Mouse (Mus musculus) embryo, embryonic 9.5 days (tissue): ENCODE measurements around the gene Sbno1.
A peak's percentile ranks its signal among the peaks of the same experiment; 100 is the strongest.

Experiments
- DNase-seq: peaks from one replicate; pipeline ENCODE4 v3.0.0-alpha.2; 2017; ENCODE audit errors: extremely low spot score

Sbno1 gene

DNA sequence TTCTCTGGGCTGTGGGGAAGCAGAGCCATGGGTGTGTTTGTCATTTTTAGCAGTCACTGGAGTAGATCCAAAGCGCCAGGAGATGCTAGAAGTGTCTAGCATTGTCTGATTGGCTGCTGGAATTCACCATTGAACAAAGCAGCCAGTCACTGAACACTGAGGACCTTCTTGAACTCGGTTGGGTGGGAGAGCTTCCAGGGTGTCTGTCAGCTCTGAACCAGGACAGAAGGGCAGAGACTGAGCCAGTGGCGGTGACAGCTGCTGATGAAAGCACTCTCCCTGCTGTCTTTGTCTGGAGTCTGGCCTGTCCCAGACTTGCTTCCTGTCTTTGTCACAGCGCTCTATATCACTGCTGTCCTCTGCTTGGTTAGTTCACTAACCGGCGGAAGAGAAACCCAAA is 91.4 kb downstream of the Sbno1 start:
- DNase-seq = no peak

DNA sequence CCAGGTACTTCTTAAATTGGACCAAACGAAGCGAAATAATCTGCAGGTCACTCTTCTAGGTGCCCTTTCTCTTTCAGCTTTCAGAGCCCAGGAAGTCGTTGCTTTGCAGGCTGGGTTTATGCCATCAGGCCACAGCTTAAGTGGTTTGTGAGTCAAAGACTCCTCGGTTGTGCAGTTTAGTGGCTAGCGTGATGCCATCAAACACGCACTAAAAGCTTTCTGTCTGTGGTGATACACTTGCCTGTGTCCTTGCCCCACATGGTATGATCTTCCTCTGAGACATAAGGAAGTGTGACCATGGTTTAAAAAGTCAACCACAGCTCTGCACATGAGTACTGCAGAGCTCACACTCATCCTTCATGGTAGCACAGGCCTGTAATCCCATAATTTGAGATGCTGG is 95.7 kb downstream of the Sbno1 start:
- DNase-seq = no peak

DNA sequence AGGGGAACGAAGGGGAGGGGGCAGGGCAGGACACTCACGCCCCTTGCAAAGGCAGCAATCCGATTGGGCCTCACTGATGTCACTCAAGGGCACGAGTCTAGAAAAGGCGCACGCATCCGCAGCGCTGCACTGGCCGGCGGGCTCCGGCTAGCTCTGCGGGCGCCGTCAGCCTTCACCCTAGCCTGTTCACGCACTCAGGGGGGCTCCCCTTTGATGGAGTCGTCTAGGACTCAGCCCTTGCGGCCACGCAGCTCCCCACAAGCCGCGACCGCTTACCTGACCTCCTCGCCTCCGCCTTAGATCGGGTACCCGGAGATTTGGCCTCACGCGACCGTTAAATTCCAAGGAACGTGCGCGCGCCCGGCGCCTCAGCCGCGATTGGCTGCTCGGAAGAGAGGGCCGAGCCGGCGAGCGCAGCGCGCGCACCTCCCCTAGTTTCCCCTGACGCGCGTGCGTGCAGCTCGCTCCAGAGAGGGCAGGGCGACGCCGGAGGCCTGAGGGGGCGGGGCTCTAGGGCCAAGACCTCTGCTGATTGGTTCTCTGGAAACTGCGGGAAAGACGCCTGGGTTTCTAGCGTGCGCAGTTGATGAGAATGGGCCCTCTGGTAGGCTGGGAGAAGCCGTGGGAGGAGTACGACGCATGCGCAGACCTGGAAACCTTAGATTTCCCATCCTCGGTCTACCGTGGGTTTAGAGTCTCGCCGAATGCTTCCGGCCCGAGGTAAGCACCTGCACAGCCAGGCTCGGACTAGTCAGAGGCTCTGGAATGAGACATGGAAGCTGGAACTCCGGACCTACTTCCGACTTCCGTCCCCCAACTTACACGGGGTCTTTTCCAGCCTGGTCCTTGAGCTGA is 98.1 kb downstream of the Sbno1 start, which contains the start of the genes Mphosph9 and 2810006K23Rik:
Mphosph9 (minus strand) TSS at position 463 of the 855 bp plus-strand sequence.
2810006K23Rik (plus strand) TSS at position 580 of the 855 bp plus-strand sequence.
- peak; percentile 99 for DNase-seq

DNA sequence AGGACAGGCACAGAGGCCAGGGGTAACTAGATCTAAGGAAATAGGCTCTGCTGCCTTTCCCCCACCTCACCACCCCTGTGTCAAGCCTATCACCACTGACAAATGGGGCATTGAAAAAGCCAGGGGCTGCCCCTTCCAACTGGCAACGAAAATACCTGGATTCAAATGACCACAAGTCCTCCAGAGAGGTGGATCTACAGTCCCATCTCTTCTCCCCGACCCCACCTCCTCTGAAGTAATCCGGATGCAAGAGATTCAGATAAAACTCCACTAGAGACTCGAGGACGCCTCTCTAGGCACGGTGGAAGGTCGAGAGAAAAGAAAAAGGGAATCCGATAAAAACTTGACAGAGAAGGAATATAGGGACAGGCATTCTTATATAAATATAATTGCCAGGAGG is 99.0 kb downstream of the Sbno1 start:
- no peak for DNase-seq
